Mouse (Mus musculus): ENCODE results near the gene Insl5. TPM values are rescaled to one million over a fixed set of nuclear protein-coding genes. Genes with fewer than 3 reads are reported as not detected.

Insl5 gene
- total RNA-seq, 2 experiments from 2014 or later = not detected

- intact Hi-C loops (cut with DNase I) = no loop called here
- no peak for DNase-seq
- TF ChIP-seq CTCF (IDR thresholded peaks at IDR 0.05) = no peak
Measured at GRCm38 (mm10) chr4:103011823-103012222, 14.8 kb downstream of the Insl5 start.

GRCm38 (mm10) chr4:103010734-103011133 is 15.9 kb downstream of the Insl5 start:
- no peak for TF ChIP-seq CTCF (IDR thresholded peaks at IDR 0.05)
- Histone ChIP-seq H3K27ac (no peak overlapping the region), H3K4me3 (no peak overlapping the region)
- intact Hi-C loops (cut with DNase I) = no loop called here
- DNase-seq = no peak

More at GRCm38 (mm10) chr4:103011823-103012222, 14.8 kb downstream of the Insl5 start:
- no peak overlapping the region for H3K4me3 ChIP-seq
- H3K27ac ChIP-seq = no peak overlapping the region

DNA sequence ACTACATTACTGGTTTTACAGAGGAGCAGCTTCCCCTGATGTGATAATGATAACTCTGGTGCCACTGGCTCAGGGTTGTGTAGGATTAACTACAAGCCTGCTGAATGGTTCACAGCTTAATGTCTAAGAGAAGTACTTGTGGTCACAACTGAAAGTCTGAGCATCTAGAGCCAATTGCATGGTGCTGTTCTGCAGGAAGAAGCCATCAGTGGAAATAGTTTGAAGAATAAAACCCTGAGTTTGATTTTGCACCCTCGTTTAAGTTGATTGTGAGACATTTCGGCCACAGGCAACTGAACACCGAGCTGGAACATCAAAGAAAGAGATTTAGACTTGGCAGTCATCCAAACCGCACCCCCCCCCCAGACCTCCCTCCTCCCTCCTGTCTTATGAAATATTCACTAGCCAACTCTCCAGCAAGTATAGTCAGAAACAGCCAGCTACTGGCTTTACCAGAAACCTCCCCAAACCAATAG is 19.7 kb downstream of the Insl5 start:
- H3K27ac ChIP-seq = no peak overlapping the region
- intact Hi-C loops (cut with DNase I) = no loop called here
- TF ChIP-seq CTCF (IDR thresholded peaks at IDR 0.05) = no peak
- DNase-seq = no peak
- no peak overlapping the region for H3K4me3 ChIP-seq

DNA sequence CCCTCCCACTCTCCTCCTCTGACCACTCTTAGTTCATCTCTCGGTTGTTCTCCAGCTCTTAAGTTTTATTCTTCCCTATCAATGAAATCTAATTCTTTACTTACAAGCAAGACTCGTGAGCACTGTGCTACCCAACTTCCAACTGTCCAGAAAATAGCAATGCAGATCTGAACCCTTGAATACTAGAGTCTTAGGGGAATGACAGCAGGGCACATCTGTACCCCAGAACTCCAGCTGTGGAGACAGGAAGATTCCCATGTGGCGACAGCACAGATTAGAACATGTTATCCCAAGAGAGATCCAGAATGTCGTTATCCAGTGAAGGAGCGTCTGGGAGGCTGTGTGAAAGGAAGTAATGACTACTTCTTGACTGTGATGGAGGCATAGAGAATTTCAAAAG is 20.4 kb downstream of the Insl5 start:
- intact Hi-C loops (cut with DNase I) = no loop called here
- DNase-seq = no peak
- no peak for TF ChIP-seq CTCF (IDR thresholded peaks at IDR 0.05)
- no peak overlapping the region for H3K27ac ChIP-seq
- no peak overlapping the region for H3K4me3 ChIP-seq

DNA sequence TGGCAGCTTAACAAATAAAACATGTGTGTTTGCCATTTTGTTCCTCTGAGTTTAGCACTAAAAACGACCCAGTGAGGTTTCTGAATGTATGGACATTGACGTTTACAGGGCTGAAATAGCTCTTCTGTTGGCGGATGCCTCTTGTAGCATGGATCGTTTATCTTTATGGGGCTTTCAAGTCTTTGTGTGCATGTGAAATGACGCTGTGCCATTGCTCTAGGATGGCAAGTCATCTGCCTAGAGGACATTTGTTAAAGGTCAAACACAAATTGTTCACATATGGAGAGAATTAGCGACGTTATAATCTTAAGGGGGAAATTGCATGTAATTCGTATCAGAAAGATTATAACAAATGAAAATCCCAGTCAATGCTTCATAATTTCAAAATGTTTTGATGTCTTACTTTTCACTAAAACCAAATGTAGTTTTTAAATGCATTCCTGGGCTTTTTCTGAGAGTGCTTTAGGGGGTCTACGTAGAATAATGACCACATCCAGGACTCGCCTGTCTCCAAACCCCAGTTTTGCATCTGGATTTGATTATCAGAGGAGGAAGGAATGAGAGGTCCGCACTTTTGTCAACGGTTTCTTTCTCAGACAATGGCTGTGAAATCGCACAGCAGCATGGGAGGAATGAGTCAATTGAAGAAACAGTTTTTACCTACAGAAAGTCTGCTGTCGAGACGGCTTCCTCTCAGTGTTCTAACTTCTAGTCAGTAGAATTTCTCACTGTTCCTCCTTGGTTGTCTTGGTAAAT is 21.3 kb downstream of the Insl5 start:
- intact Hi-C loops (cut with DNase I) = no loop called here
- no peak for TF ChIP-seq CTCF (IDR thresholded peaks at IDR 0.05)
- no peak for DNase-seq
- no peak overlapping the region for H3K27ac ChIP-seq
- no peak overlapping the region for H3K4me3 ChIP-seq

DNA sequence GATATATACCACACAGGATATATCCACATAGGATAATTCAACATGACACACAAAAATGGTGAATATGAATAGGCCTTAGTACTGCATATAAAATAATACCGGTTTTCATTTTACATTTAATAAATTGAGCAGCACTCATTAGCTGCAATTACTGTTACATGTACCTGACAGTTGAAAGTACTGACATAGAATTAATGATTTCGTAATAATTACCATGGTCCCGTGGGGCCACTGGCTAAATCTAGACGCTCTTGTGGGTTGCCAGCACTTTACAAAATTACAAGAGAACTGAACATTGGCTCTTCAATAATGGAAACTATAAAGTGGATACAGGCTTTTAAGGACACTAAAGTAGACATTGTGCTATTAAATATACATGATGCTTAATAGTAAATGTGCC is 22.0 kb downstream of the Insl5 start:
- H3K4me3 ChIP-seq = no peak overlapping the region
- intact Hi-C loops (cut with DNase I) = no loop called here
- TF ChIP-seq CTCF (IDR thresholded peaks at IDR 0.05) = no peak
- H3K27ac ChIP-seq = no peak overlapping the region
- no peak for DNase-seq

DNA sequence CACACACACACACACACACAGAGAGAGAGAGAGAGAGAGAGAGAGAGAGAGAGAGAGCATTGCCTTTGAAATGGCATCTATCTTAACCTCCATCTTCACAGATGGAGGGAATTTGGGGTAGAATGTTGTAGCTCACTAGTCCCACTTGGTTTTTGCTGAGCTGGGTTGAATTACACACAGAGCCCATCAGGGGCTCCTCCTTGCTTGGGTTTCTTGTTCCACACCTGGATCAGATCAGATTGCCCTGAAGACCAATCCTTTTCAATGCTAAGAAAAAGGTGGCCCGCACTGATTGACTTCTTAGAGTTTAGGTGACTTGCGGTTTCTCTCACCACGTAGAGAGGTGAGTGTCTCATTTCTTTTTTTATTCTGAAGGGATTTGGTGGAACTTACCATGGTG is 35.0 kb downstream of the Insl5 start:
- intact Hi-C loops (cut with DNase I) = no loop called here
- no peak for DNase-seq
- H3K4me3 ChIP-seq = no peak overlapping the region
- no peak overlapping the region for H3K27ac ChIP-seq
- no peak for TF ChIP-seq CTCF (IDR thresholded peaks at IDR 0.05)

- Histone ChIP-seq H3K27ac (no peak overlapping the region), H3K4me3 (no peak overlapping the region)
- DNase-seq = no peak
- TF ChIP-seq CTCF (IDR thresholded peaks at IDR 0.05) = no peak
- intact Hi-C loops (cut with DNase I) = no loop called here
Measured at GRCm38 (mm10) chr4:102990595-102991340, 35.9 kb downstream of the Insl5 start.

DNA sequence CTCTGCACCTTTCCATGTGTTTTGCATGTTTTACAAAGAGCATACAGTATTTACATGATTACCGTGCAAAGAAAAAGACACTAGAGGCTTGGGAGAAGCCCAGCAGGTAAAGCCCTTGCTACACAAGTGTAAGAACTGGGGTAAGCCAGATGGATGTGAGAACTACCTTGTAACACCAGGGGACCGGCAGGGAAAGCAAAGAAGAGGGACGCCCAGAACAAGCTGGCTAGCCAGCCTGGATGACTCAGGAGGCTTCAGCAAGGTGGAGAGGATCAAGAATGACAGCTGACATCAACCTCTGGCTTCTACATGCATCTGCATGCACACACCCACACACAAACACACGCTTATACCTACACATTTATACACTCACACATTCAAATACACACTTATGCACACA is 36.6 kb downstream of the Insl5 start:
- TF ChIP-seq CTCF (IDR thresholded peaks at IDR 0.05) = no peak
- intact Hi-C loops (cut with DNase I) = no loop called here
- Histone ChIP-seq H3K27ac (no peak overlapping the region), H3K4me3 (no peak overlapping the region)
- no peak for DNase-seq

DNA sequence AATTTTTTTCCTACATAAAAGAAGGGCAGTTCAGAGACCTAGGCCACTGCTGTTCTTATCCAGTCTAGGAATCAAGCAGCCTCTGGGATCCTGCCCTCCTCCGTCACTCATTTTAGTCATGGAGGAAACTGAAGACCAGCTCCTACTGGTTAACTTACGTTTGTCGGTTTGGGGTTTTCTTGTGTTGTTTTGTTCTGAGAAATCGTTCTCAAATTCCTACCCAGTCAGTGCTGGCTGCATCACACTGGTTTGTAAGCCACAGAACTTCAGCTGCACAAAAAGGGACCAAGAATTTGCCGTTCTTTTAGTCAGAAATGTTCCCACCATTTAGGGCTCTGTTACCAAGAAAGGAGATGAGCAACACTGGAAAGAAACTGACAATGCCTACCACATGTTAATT is 37.3 kb downstream of the Insl5 start:
- H3K27ac ChIP-seq = no peak overlapping the region
- intact Hi-C loops (cut with DNase I) = no loop called here
- TF ChIP-seq CTCF (IDR thresholded peaks at IDR 0.05) = no peak
- no peak for DNase-seq
- H3K4me3 ChIP-seq = no peak overlapping the region

GRCm38 (mm10) chr4:102988526-102988925 is 38.1 kb downstream of the Insl5 start:
- no peak for TF ChIP-seq CTCF (IDR thresholded peaks at IDR 0.05)
- H3K27ac ChIP-seq = no peak overlapping the region
- H3K4me3 ChIP-seq = no peak overlapping the region
- DNase-seq = no peak
- intact Hi-C loops (cut with DNase I) = no loop called here

DNA sequence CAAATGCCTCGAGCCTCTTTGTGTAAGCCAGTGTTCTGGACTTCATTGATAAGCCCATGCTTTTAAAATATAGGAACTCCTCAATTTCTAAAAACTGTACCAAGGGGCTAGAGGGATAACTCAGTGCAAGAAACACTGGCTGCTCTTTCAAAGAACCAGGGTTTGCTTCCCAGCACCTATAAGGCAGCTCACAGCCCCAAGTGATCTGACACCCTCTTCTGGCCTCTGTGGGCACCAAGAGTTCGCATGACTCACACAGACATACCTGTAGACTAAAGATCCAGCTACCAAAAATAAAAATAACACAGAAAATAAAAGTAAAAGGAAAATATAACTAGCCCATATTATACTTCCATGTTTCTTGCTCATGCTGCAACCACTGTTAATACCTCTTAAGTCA is 38.9 kb downstream of the Insl5 start:
- H3K4me3 ChIP-seq = no peak overlapping the region
- intact Hi-C loops (cut with DNase I) = loop anchor here (1.0 to 2.0 kb wide), 2 partner anchors 159 to 359 kb away; no protein-coding TSS in a partner anchor
- no peak for DNase-seq
- no peak overlapping the region for H3K27ac ChIP-seq
- TF ChIP-seq CTCF (IDR thresholded peaks at IDR 0.05) = no peak

GRCm38 (mm10) chr4:102987325-102987724 is 39.3 kb downstream of the Insl5 start:
- no peak overlapping the region for H3K27ac ChIP-seq
- no peak overlapping the region for H3K4me3 ChIP-seq
- intact Hi-C loops (cut with DNase I) = loop anchor here (1.0 to 2.0 kb wide), 2 partner anchors 159 to 359 kb away; no protein-coding TSS in a partner anchor
- no peak for DNase-seq
- no peak for TF ChIP-seq CTCF (IDR thresholded peaks at IDR 0.05)

Measured in gastrocnemius, adult 2 months (tissue).